Mouse (Mus musculus) bone marrow, adult 2 months (tissue): Measurements from ENCODE around the gene Rai14.

ENCODE experiments used
- CTCF ChIP-seq: fragments of 200-500 bp; IDR thresholded peaks from 2 replicates; pipeline ENCODE4 v1.5.1; 2011; ENCODE audit warnings: low read length, control low read depth; ENCODE audit not compliant: control insufficient read depth, insufficient read depth
- POLR2A ChIP-seq: fragments of 200-500 bp; IDR thresholded peaks from 2 replicates; pipeline ENCODE4 v1.6.1; 2011; ENCODE audit warnings: low read depth, mild to moderate bottlenecking, control low read depth, low read length, borderline replicate concordance; ENCODE audit not compliant: control insufficient read depth

GRCm38 (mm10) chr15:10720188-10720587 is 5.8 kb upstream of the Rai14 start:
- TF ChIP-seq CTCF (no peak), POLR2A (no peak)
